Mouse (Mus musculus): Measurements from ENCODE around the gene Inpp5k.

Inpp5k gene

DNA sequence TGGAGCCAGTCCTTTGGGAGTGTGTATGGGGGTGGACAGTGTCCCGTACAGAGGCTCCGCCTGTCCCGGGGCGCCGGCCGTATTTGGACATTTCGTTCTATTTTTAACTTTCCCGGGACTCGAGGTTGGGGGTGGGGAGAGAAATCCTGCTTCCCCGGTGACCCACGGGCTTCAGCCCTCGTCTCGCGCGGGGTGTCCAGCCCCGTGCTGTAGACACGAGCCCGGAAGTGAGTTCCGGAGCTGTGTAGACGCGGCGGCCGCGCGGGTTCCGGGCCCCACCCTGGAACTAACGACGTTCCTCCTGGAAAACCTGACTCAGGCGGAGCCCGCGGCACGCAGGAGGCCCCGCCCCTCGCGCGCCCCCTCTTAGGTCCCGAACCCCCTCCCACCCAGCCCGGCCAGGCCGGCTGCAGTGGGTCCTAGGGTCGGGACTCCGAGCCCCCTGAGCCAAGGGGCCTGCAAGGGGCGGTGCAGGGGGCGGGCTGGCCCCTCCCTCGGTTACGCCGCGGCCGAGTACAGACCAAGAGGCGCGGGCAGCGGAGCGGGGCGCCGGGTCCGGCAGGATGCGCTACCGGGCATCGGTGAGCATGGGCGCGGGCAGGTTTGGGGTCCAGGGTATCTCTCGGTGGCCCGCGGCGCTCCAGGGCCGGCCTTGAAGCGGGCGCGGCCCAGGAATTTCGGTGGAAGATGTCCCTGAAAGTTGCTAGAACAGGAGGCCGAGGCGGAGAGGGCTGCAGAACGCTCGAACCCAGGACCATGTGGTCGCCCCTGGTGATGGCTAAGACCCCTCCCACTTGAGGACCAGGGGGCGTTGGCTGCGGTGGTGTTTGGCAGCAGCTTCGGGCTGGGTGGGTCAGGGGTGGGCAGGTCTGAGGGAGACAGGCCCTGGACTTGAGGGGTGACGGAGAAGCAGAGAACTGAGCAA is 25.1 kb downstream of the Inpp5k start:
- peak; percentile 87 for DNase-seq

DNA sequence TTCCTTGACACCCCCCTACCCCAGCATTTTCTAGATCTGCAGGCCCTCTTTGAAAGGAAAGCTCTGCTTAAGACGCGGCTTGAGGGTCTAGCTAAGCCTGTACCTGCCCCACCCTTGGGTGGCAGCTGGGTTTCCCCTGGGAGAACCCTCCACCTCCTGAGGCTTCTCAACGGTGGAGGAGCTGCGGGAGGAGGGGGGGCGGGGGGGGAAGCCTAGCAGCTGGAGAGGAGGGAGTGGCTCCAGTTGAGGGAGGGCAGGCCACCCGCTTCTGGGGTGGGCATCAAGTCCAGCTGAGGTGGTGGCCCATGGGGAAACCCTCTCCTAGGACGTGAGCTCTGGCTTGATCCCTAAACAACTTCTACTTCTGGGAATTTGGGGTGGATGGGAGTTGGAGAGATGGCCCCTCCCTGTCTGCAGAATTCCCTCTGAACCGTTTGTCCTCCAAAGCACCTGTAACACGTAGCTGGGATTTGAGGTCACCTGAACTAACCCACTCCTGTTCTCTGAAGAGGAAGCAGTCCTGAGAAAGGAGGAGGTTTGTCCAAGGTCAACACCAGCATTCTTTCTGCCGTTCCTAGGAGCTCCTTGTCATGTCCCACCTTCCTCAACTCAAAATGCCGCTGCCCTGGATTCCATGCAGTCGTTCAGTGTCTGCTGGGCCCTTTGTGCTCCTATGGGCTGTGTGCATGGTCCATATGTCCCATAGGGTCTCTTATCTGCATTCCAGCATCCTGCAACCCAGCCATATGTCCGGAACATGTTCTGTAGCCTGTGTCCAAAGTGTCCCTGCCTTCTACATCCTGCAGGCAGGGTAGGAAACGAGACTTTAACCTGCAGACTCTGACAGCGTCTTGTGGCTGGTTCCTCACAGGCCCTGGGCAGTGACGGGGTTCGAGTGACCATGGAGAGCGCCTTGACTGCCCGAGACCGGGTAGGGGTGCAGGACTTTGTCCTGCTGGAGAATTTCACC is 26.1 kb downstream of the Inpp5k start:
- DNase-seq = peak; percentile 45

GRCm38 (mm10) chr11:75657841-75658240 is 27.1 kb downstream of the Inpp5k start:
- no peak for DNase-seq

DNA sequence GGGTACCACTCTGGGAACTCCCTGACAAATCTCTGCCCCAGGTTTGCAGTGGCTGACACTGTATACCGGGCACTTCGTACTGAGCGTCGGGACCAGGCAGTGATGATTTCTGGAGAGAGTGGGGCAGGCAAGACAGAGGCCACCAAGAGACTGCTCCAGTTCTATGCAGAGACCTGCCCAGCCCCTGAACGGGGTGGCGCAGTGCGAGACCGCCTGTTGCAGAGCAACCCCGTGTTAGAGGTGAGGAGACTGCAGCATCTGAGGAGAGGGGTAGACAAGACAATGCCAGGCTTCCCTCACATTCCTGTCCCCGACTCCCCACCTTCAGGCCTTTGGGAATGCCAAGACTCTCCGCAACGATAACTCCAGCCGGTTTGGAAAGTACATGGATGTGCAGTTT is 27.5 kb downstream of the Inpp5k start:
- DNase-seq = no peak

- DNase-seq = no peak
Measured at GRCm38 (mm10) chr11:75658996-75659750, 28.4 kb downstream of the Inpp5k start.

DNA sequence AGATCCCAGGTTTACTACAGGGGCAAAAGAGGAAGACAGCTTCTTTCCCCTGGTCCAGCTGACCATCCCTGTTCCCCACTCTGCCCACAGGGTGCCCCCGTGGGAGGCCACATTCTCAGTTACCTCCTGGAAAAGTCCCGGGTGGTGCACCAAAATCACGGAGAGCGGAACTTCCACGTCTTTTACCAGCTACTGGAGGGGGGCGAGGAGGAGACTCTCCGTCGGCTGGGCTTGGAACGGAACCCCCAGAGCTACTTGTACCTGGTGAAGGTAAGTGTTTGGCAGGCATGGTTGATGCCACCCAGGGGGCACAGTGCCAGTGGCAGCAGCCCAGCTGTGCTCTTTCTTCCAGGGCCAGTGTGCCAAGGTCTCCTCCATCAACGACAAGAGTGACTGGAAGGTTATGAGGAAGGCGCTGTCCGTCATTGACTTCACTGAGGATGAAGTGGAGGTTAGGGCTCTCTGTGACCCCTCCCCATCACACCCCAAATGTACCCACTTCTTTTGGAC is 29.3 kb downstream of the Inpp5k start:
- DNase-seq = no peak

DNA sequence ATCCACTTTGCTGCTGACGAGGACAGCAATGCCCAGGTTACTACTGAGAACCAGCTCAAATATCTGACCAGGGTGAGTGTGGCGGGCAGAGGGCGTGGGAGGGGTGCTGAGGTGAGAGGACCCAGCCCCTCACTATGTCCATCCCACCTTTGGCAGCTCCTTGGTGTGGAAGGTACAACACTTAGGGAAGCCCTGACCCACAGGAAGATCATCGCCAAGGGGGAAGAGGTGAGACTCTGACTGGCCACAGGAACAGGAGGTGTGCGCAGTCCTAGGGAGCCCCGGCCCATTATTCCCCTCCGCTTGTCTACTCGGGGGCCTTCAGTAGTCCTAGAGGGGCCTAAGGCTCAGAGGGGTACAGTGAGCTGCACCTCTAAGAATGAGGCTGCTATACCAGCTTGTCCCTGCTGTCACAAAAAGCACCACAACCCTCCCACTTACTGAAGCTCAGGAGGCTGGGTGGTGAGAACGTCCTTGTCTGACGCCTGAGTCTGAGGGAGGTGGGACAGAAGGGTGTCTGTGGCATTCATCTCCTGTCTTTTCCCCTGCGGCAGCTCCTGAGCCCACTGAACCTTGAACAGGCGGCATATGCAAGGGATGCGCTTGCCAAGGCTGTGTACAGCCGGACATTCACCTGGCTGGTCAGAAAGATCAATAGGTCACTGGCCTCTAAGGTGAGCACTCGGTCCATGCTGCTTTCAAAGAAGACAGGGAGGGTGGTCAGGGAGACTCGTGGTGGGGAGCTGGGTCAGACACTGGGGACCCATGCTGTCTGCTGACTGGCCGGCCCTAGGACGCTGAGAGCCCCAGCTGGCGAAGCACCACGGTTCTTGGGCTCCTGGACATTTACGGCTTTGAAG is 30.4 kb downstream of the Inpp5k start:
- no peak for DNase-seq

- DNase-seq = no peak
Measured at GRCm38 (mm10) chr11:75662131-75662530, 31.3 kb downstream of the Inpp5k start.

DNA sequence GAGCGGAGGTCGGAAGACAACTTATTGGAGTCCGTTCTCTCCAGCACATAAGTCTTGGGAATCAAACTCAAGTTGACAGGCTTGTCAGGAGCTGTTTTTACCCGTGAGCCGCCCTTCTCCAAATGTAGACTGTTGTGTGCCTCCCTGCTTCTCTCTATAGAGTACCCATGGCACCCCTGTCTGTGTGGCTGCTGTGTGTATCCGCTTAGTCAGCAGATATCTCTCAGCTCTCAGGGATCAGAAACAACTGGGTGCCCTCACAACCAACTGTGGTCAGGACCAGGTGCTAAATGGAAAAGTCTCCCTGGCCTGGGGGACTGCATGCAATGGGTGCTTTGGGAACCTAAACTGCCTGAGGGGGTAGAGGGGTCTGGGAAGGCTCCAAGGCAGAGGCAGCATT is 35.5 kb downstream of the Inpp5k start:
- no peak for DNase-seq

GRCm38 (mm10) chr11:75668621-75669020 is 37.8 kb downstream of the Inpp5k start:
- no peak for DNase-seq

DNA sequence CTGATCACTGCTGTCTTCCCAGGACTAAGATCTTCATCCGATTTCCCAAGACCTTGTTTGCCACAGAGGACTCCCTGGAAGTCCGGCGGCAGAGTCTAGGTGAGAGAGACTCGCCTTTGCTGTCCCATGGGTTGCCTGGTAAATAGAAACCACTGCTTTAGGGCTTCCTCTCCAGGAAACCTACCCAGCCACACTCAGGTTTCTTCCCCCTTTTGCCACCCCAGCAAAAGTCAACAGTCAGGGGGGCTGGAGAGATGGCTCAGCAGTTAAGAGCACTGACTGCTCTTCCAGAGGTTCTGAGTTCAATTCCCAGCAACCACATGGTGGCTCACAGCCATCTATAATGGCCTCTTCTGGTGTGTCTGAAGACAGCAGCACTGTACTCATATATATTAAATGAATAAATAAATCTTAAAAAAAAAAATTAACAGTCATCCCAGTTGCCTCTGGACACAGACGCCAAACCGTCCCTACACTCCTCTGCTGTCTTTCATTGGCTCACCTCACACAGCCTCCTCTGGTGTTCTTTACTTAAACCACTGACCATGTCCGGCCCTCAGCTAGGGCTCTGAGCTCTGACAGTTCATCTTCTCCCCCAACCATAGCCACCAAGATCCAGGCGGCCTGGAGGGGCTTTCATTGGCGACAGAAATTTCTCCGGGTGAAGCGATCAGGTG is 38.5 kb downstream of the Inpp5k start:
- DNase-seq = no peak

DNA sequence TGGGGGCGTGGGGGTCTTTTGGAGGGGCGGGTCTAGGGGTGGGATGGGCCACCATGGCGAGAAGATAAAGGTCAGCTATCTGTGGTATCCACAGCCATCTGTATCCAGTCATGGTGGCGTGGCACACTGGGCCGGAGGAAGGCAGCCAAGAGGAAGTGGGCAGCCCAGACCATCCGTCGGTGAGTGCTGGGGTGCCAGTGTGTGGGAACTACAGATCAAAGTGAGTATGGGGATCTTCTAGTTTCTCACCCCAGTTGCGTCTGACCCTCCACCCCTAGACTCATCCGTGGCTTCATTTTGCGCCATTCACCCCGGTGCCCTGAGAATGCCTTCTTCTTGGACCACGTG is 39.0 kb downstream of the Inpp5k start:
- no peak for DNase-seq

GRCm38 (mm10) chr11:75671426-75672180 is 40.8 kb downstream of the Inpp5k start:
- DNase-seq = no peak

GRCm38 (mm10) chr11:75673411-75673810 is 42.6 kb downstream of the Inpp5k start:
- DNase-seq = no peak

- DNase-seq = no peak
Measured at GRCm38 (mm10) chr11:75674875-75675274, 44.1 kb downstream of the Inpp5k start.

GRCm38 (mm10) chr11:75677881-75678746 is 47.3 kb downstream of the Inpp5k start:
- no peak for DNase-seq

DNA sequence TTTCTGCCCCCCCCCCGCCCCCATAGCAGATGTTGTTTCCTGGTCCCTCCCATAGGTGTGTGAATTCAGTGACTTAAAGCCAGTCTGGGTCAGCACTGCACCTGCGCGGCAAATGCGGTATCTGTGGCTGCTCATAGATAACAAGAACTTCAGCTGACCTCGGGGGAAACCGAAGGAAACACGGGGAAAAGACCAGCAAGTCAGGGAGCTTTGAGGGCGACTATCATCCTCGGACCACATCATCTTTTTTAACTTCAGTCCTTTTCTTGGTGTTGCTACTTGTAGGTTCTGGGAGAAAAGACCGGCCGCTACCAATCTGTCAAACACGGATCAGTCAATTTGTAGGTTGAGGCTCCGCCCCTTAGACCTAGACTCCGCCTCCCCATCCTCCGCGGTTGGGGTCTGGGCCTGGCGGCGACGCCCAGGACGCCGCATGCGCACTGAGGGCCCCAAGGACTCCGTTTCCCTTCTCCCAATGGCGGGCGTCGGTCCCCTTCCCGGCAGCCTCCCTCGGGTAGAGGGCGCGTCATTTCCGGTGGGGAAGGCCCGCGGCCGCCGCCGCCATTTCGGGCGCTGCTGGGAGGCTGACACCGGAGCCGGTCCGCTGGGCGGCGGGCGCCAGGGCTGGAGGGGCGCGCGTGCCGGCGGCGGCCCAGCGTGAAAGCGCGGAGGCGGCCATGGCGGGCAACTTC is 48.1 kb downstream of the Inpp5k start, which contains the start of gene Crk:
Gene Crk (plus strand): TSS at position 513 of the 692 bp plus-strand sequence.
- DNase-seq = peak; percentile 99

- DNase-seq = peak; percentile 79
Measured at GRCm38 (mm10) chr11:75679439-75680171, 48.8 kb downstream of the Inpp5k start.
